Mouse (Mus musculus) megakaryocyte, embryonic 14.5 days (primary cell): ENCODE measurements at regions not wholly inside any gene's neighbourhood (a gene's known extent, or its start where the extent isn't known, plus 50 kb on each side); places are given as distances from the start of the nearest gene placed in this dataset.

ENCODE experiments used
- H3K27me3 ChIP-seq: replicated peaks from 2 replicates; pipeline ENCODE3; 2012; ENCODE audit warnings: inconsistent platforms
- H3K36me3 ChIP-seq: replicated peaks from 2 replicates; pipeline ENCODE3; 2012; ENCODE audit warnings: low read length, inconsistent platforms, mixed read lengths
- H3K4me1 ChIP-seq: 2 replicates; pipeline ENCODE4 v1.6.1; 2012; ENCODE audit warnings: inconsistent platforms
- H3K4me3 ChIP-seq: replicated peaks from 2 replicates; pipeline ENCODE3; 2012; ENCODE audit warnings: moderate library complexity, mild to moderate bottlenecking, inconsistent platforms
- H3K9me3 ChIP-seq: 2 replicates; pipeline ENCODE4 v1.6.1; 2012; ENCODE audit warnings: inconsistent platforms
- FLI1 ChIP-seq: IDR thresholded peaks from 2 replicates; pipeline ENCODE4 v1.6.1; 2012; ENCODE audit warnings: low read length, inconsistent platforms, mixed read lengths
- GATA1 ChIP-seq: IDR thresholded peaks from 3 replicates; pipeline ENCODE4 v1.6.1; 2012; ENCODE audit warnings: mixed read lengths, low read length, inconsistent platforms, borderline replicate concordance

DNA sequence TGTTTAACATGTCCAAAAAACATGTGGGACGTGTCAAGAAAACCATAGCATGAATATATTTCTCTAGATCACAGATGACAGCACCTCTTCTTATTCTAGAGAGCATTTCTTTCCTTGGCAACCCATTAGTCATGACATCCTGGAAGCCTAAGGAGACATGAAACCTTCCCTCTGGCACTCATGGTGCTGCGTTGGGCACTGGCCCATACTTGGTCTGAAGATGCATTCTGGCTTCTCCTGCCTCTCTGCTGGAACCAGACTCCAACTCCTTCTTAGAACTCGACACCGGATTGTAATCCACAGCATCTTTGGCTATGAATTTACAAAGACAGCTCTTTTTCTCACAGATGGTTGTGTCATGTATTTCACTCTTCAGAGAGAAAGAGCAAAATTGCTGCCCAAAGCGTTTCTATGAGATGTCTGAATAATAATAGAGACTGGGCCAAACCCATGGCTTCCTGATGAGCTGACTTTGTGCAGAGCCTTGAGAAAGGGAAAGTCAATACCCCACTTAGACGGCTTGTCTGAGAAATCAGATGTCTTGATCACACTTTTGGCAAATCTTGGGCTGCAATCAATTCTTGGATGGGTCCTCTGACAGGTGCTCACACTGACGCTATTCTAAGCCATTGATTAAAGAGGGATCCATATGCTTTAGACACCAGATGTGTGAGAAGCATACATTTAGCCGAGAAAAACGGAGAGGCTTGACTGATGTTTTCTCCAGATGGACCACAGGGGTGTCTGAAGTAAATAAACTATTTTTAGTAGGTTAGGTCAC lies 195.4 kb downstream of the Usp46 start:
- Histone ChIP-seq H3K4me3 (no peak overlapping the region), H3K36me3 (no peaks in the 10 kb centered on the region), H3K27me3 (peaks cover 5% of the 10 kb centered on the region), H3K9me3 (no peaks in the 10 kb centered on the region), H3K4me1 (no peaks in the 10 kb centered on the region)
- no peak for TF ChIP-seq GATA1
- TF ChIP-seq FLI1: no peak

DNA sequence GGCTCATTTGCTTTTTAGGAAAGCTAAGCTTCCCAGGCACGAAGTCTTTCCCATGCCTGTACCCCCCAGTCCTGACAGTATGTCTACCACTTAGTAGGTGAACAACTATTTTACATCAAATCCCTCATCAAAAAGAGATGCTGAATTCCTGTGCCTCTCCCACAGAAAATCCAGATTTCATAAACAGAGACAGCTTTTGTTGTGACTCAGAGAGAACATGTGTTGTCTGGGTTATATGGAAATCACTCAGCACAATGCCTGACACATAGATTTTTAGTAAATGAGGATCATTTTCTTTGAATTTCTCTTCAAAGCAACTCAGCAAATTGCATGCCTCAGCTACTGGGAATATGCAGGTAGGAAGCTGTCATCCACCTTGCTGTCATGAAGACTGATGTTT lies 193.5 kb downstream of the Usp46 start:
- no peak overlapping the region for H3K4me3 ChIP-seq
- no peaks in the 10 kb centered on the region for H3K36me3 ChIP-seq
- H3K9me3 ChIP-seq: no peaks in the 10 kb centered on the region
- peaks cover 2% of the 10 kb centered on the region for H3K27me3 ChIP-seq
- no peaks in the 10 kb centered on the region for H3K4me1 ChIP-seq
- TF ChIP-seq GATA1 (no peak), FLI1 (no peak)

DNA sequence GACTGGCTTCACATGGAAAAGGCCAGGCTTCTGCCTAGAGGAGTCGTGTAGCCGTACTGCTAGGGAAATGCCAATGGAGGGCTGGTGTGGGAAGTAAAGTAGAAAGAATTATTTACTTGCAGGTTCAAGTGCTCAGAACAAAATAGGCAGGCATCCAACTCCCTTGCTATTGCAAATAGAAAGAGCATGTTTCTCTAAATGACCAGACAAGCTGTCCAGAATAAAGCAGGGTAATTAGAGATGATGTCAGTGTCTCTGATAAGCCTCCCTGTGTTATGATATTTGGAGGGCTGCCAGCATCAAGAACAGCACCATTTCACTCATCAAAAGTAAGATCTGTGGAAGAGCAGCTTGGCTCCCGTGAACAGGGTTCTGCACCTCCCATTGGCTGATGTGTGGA lies 192.4 kb downstream of the Usp46 start:
- TF ChIP-seq GATA1 (no peak), FLI1 (no peak)
- H3K27me3 ChIP-seq: peaks cover 2% of the 10 kb centered on the region
- no peaks in the 10 kb centered on the region for H3K36me3 ChIP-seq
- no peaks in the 10 kb centered on the region for H3K4me1 ChIP-seq
- H3K4me3 ChIP-seq: no peak overlapping the region
- H3K9me3 ChIP-seq: no peaks in the 10 kb centered on the region

DNA sequence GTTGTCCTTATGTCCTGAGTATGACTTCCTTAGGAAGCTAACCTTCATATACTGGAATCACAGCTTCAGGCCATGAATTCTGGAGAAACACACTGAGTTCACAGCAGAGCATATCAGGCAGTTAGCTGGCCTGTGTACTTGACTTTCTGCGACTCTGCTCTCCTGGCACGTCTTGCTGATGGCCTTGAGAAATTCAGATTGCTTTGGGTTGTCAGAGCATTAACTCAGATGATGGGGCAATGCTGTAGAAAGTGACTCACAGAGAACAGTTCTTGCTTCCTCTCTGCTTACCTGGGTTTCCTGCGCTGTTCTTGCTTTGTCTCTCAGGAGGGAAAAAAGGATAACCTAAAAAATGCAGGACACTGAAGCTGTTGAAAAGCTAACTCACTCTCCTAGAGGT lies 187.3 kb downstream of the Usp46 start:
- no peaks in the 10 kb centered on the region for H3K36me3 ChIP-seq
- H3K4me1 ChIP-seq: no peaks in the 10 kb centered on the region
- TF ChIP-seq FLI1: no peak
- TF ChIP-seq GATA1: no peak

DNA sequence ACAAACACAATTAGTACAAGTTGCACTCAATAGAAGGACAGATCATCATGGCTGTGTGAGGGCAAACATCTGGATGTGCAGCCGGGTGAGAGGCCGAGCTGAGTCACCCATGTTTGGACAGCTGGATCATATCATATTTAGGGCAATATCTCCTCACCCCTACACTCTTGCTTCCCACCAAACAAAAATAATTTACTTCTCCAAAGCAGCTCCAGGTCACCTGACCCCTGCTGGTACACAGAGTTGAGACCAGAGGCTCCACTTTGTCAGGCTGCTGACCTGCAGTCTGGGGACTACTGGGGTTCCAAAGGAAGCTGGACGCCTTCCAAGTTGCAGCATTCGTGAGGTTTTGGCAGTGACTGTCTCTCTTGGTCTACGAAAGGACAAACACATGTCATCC lies 186.3 kb downstream of the Usp46 start:
- Histone ChIP-seq H3K9me3 (no peaks in the 10 kb centered on the region), H3K4me3 (no peak overlapping the region), H3K4me1 (no peaks in the 10 kb centered on the region), H3K36me3 (no peaks in the 10 kb centered on the region), H3K27me3 (peaks cover 2% of the 10 kb centered on the region)
- no peak for TF ChIP-seq GATA1
- no peak for TF ChIP-seq FLI1

More for the DNA sequence above, 187.3 kb downstream of the Usp46 start:
- peaks cover 2% of the 10 kb centered on the region for H3K27me3 ChIP-seq
- no peak overlapping the region for H3K4me3 ChIP-seq
- H3K9me3 ChIP-seq: no peaks in the 10 kb centered on the region

- H3K4me3 ChIP-seq: no peak overlapping the region
- H3K27me3 ChIP-seq: peaks cover 2% of the 10 kb centered on the region
- H3K36me3 ChIP-seq: no peaks in the 10 kb centered on the region
- no peaks in the 10 kb centered on the region for H3K4me1 ChIP-seq
- TF ChIP-seq FLI1 (no peak), GATA1 (no peak)
- H3K9me3 ChIP-seq: no peaks in the 10 kb centered on the region
These were observed 183.2 kb downstream of the Usp46 start for GRCm38 (mm10) chr5:73884998-73885397.

DNA sequence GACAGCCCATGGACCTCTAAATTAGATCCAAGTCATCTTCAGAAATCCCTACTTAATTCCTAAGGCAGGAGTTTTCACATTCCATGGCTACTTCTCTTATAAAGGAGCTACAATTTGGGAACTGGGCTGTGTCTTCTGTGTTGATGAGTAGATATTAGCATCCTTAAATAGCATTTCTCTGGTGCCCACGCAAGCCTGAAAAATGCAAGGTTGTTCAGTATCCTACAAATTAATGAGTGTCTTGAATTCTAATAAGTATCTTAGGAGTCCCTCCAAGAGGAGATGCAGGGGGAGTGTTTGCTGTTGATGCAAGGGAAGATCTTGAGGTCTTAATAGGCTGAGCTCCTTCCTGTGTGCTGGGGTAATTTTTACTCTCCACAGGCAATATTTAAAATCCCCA lies 182.5 kb downstream of the Usp46 start:
- TF ChIP-seq FLI1: no peak
- TF ChIP-seq GATA1: no peak
- H3K36me3 ChIP-seq: no peaks in the 10 kb centered on the region
- peaks cover 2% of the 10 kb centered on the region for H3K27me3 ChIP-seq
- H3K9me3 ChIP-seq: no peaks in the 10 kb centered on the region
- no peak overlapping the region for H3K4me3 ChIP-seq
- no peaks in the 10 kb centered on the region for H3K4me1 ChIP-seq

GRCm38 (mm10) chr5:73887306-73887958 lies 180.8 kb downstream of the Usp46 start:
- H3K4me3 ChIP-seq: no peak overlapping the region
- no peaks in the 10 kb centered on the region for H3K4me1 ChIP-seq
- no peak for TF ChIP-seq GATA1
- no peak for TF ChIP-seq FLI1
- no peaks in the 10 kb centered on the region for H3K36me3 ChIP-seq
- no peaks in the 10 kb centered on the region for H3K9me3 ChIP-seq
- H3K27me3 ChIP-seq: peaks cover 2% of the 10 kb centered on the region

DNA sequence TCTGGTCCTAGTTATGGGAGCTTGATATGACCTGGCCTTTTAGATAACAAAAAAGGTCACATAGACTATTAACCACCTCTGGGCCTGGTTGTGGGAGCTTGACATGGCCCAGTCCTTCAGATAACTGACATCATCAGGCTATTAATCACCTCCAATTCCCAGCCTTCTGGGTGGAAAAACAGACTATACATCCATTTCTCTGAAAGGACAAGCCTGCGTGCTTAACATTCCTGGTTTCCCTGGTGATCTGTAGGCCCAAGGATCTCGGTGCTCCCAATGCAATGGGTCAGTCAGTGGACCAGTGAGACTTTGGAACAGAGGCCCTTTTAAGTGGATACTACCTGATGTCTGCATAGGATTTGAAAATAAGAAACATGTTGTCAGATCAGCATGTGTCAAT lies 179.8 kb downstream of the Usp46 start:
- no peaks in the 10 kb centered on the region for H3K9me3 ChIP-seq
- TF ChIP-seq FLI1: no peak
- no peak for TF ChIP-seq GATA1
- H3K36me3 ChIP-seq: no peaks in the 10 kb centered on the region
- peaks cover 2% of the 10 kb centered on the region for H3K27me3 ChIP-seq
- H3K4me3 ChIP-seq: no peak overlapping the region
- no peaks in the 10 kb centered on the region for H3K4me1 ChIP-seq

- Histone ChIP-seq H3K4me3 (no peak overlapping the region), H3K27me3 (peaks cover 2% of the 10 kb centered on the region), H3K4me1 (no peaks in the 10 kb centered on the region), H3K9me3 (no peaks in the 10 kb centered on the region), H3K36me3 (no peaks in the 10 kb centered on the region)
- TF ChIP-seq FLI1 (no peak), GATA1 (no peak)
These were observed 178.9 kb downstream of the Usp46 start for GRCm38 (mm10) chr5:73889342-73889741.
